Mouse (Mus musculus): ENCODE results near the gene Hist1h1d. TPM values are rescaled to one million over a fixed set of nuclear protein-coding genes. Genes with fewer than 3 reads are reported as not detected.
"Not testable (repeated sequence)": the region's sequence is repeated elsewhere in the genome, so short reads cannot be mapped to it uniquely, and the experiment has no call there.

Gene Hist1h1d
- polyA plus RNA-seq, 1 experiment from 2014 or later: 0.26 TPM

- Histone ChIP-seq H3K4me2 (no peak overlapping the region), H3K4me3 (no peak overlapping the region), H3K27me3 (replicated peaks) (no peaks in the 10 kb centered on the region), H3K4me1 (replicated peaks) (peaks cover 19% of the 10 kb centered on the region), H3K9ac (no peak overlapping the region), H3K27ac (ENCODE audit: poor library complexity, severe bottlenecking) (no peak overlapping the region), H3K36me3 (no peaks in the 10 kb centered on the region), H3K9me3 (replicated peaks) (no peaks in the 10 kb centered on the region)
- no peak for ATAC-seq (ENCODE audit: insufficient number of reproducible peaks, low FRiP score)
- WGBS: 84% methylated on average over 5 of the region's 5 CpGs
Observed at GRCm38 (mm10) chr13:23538249-23538648, 14.8 kb upstream of the Hist1h1d start.

- not testable (repeated sequence) for H3K27ac ChIP-seq (ENCODE audit: poor library complexity, severe bottlenecking); H3K4me2 ChIP-seq; ATAC-seq (ENCODE audit: insufficient number of reproducible peaks, low FRiP score); H3K27me3 ChIP-seq (replicated peaks); H3K36me3 ChIP-seq; H3K9ac ChIP-seq; H3K4me3 ChIP-seq; H3K9me3 ChIP-seq (replicated peaks)
- H3K4me1 ChIP-seq (replicated peaks): peaks cover 15% of the 10 kb centered on the region
- 59% methylated on average over 1 of the region's 1 CpGs for WGBS
Observed at GRCm38 (mm10) chr13:23539821-23540220, 13.2 kb upstream of the Hist1h1d start.

GRCm38 (mm10) chr13:23541497-23541896, 11.6 kb upstream of the Hist1h1d start:
- H3K4me2 ChIP-seq: no peak overlapping the region
- H3K27me3 ChIP-seq (replicated peaks): no peaks in the 10 kb centered on the region
- H3K9me3 ChIP-seq (replicated peaks): no peaks in the 10 kb centered on the region
- no peaks in the 10 kb centered on the region for H3K36me3 ChIP-seq
- peaks cover 10% of the 10 kb centered on the region for H3K4me1 ChIP-seq (replicated peaks)
- no peak for ATAC-seq (ENCODE audit: insufficient number of reproducible peaks, low FRiP score)
- 78% methylated on average over 3 of the region's 3 CpGs for WGBS
- no peak overlapping the region for H3K9ac ChIP-seq
- no peak overlapping the region for H3K4me3 ChIP-seq
- no peak overlapping the region for H3K27ac ChIP-seq (ENCODE audit: poor library complexity, severe bottlenecking)

GRCm38 (mm10) chr13:23542225-23542980, 10.7 kb upstream of the Hist1h1d start:
- not testable (repeated sequence) for ATAC-seq (ENCODE audit: insufficient number of reproducible peaks, low FRiP score)

GRCm38 (mm10) chr13:23542999-23543607, 10.0 kb upstream of the Hist1h1d start, which contains the start of gene Hist1h2bh:
Gene Hist1h2bh, minus strand, starts transcription at chr13:23543392.
- Histone ChIP-seq H3K9ac (peak within 1 kb of the TSS; percentile 71), H3K27ac (ENCODE audit: poor library complexity, severe bottlenecking) (peak within 1 kb of the TSS; percentile 94), H3K4me3 (peak within 1 kb of the TSS; percentile 57), H3K4me2 (peak within 1 kb of the TSS; percentile 82)
- 1% methylated on average over 42 of the region's 42 CpGs for WGBS
- not testable (repeated sequence) for H3K36me3 ChIP-seq; H3K27me3 ChIP-seq (replicated peaks); H3K9me3 ChIP-seq (replicated peaks); H3K4me1 ChIP-seq (replicated peaks)
- ATAC-seq (ENCODE audit: insufficient number of reproducible peaks, low FRiP score): peak; percentile 93

More at GRCm38 (mm10) chr13:23542225-23542980, 10.7 kb upstream of the Hist1h1d start:
- Histone ChIP-seq H3K27ac (ENCODE audit: poor library complexity, severe bottlenecking) (peak overlapping the region; percentile 94), H3K4me2 (peak overlapping the region; percentile 82), H3K4me3 (peak overlapping the region; percentile 56), H3K9ac (peak overlapping the region; percentile 71)
- H3K4me1 ChIP-seq (replicated peaks); H3K9me3 ChIP-seq (replicated peaks); H3K36me3 ChIP-seq; H3K27me3 ChIP-seq (replicated peaks): not testable (repeated sequence)
- WGBS: 8% methylated on average over 3 of the region's 3 CpGs

GRCm38 (mm10) chr13:23543965-23544786, 8.9 kb upstream of the Hist1h1d start, which contains the start of gene Hist1h3f:
Gene Hist1h3f, plus strand, starts transcription at chr13:23544052.
- Histone ChIP-seq H3K4me1 (replicated peaks) (peaks cover 5% of the 10 kb centered on the region; the same call in 1 of the 2 replicates), H3K4me3 (peak within 1 kb of the TSS; percentile 57), H3K9ac (peak within 1 kb of the TSS; percentile 74), H3K36me3 (no peaks in the 10 kb centered on the region), H3K4me2 (peak within 1 kb of the TSS; percentile 82), H3K27ac (ENCODE audit: poor library complexity, severe bottlenecking) (peak within 1 kb of the TSS; percentile 94), H3K27me3 (replicated peaks) (no peaks in the 10 kb centered on the region), H3K9me3 (replicated peaks) (no peaks in the 10 kb centered on the region)
- under 1% methylated on average over 26 of the region's 45 CpGs for WGBS
- ATAC-seq (ENCODE audit: insufficient number of reproducible peaks, low FRiP score): peak; percentile 90

GRCm38 (mm10) chr13:23544787-23545120, 8.3 kb upstream of the Hist1h1d start:
- not testable (repeated sequence) for H3K4me1 ChIP-seq (replicated peaks); H3K9me3 ChIP-seq (replicated peaks); H3K27me3 ChIP-seq (replicated peaks); H3K36me3 ChIP-seq
- H3K27ac ChIP-seq (ENCODE audit: poor library complexity, severe bottlenecking): peak overlapping the region; percentile 94
- H3K4me3 ChIP-seq: peak overlapping the region; percentile 57
- ATAC-seq (ENCODE audit: insufficient number of reproducible peaks, low FRiP score): peak; percentile 42
- H3K9ac ChIP-seq: peak overlapping the region; percentile 74; the same call in 1 of the 2 replicates
- peak overlapping the region; percentile 58 for H3K4me2 ChIP-seq
- under 1% methylated on average over 12 of the region's 14 CpGs for WGBS

GRCm38 (mm10) chr13:23546694-23547093, 6.4 kb upstream of the Hist1h1d start:
- H3K9me3 ChIP-seq (replicated peaks): no peaks in the 10 kb centered on the region
- no peak for ATAC-seq (ENCODE audit: insufficient number of reproducible peaks, low FRiP score)
- no peak overlapping the region for H3K9ac ChIP-seq
- no peak overlapping the region for H3K4me2 ChIP-seq
- 71% methylated on average over 5 of the region's 5 CpGs for WGBS
- peaks cover 9% of the 10 kb centered on the region for H3K4me1 ChIP-seq (replicated peaks)
- H3K27ac ChIP-seq (ENCODE audit: poor library complexity, severe bottlenecking): no peak overlapping the region
- no peak overlapping the region for H3K4me3 ChIP-seq
- no peaks in the 10 kb centered on the region for H3K27me3 ChIP-seq (replicated peaks)
- no peaks in the 10 kb centered on the region for H3K36me3 ChIP-seq

GRCm38 (mm10) chr13:23550761-23551145, 2.3 kb upstream of the Hist1h1d start:
- H3K4me3 ChIP-seq: peak overlapping the region; percentile 55
- H3K9ac ChIP-seq: peak overlapping the region; percentile 75
- peak overlapping the region; percentile 77 for H3K4me2 ChIP-seq
- H3K36me3 ChIP-seq: no peaks in the 10 kb centered on the region
- no peak for ATAC-seq (ENCODE audit: insufficient number of reproducible peaks, low FRiP score)
- H3K27me3 ChIP-seq (replicated peaks): no peaks in the 10 kb centered on the region
- H3K4me1 ChIP-seq (replicated peaks): peaks cover 6% of the 10 kb centered on the region
- H3K9me3 ChIP-seq (replicated peaks): no peaks in the 10 kb centered on the region
- H3K27ac ChIP-seq (ENCODE audit: poor library complexity, severe bottlenecking): peak overlapping the region; percentile 87
- WGBS: 6% methylated on average over 3 of the region's 3 CpGs

GRCm38 (mm10) chr13:23551146-23551834, 1.8 kb upstream of the Hist1h1d start, which contains the start of gene Hist1h4f:
Gene Hist1h4f, minus strand, starts transcription at chr13:23551648.
- under 1% methylated on average over 47 of the region's 47 CpGs for WGBS
- Histone ChIP-seq H3K9ac (peak within 1 kb of the TSS; percentile 75), H3K27ac (ENCODE audit: poor library complexity, severe bottlenecking) (peak within 1 kb of the TSS; percentile 87), H3K4me2 (peak within 1 kb of the TSS; percentile 77), H3K4me3 (peak within 1 kb of the TSS; percentile 55)
- not testable (repeated sequence) for H3K9me3 ChIP-seq (replicated peaks); H3K36me3 ChIP-seq; H3K4me1 ChIP-seq (replicated peaks); H3K27me3 ChIP-seq (replicated peaks)
- ATAC-seq (ENCODE audit: insufficient number of reproducible peaks, low FRiP score): peak; percentile 86
